Mouse (Mus musculus) embryonic facial prominence, embryonic 12.5 days (tissue): ENCODE results near the gene Foxred2. TPM values are rescaled to one million over a fixed set of nuclear protein-coding genes. Genes with fewer than 3 reads are reported as not detected.

ENCODE experiments used
- ATAC-seq: fragments of 200-750 bp; cut with Nextera tagmentation; 2 replicates; pipeline ENCODE4 v1.8.0; 2017; ENCODE audit not compliant: insufficient number of reproducible peaks, insufficient read depth, low FRiP score, low TSS enrichment
- H3K27ac ChIP-seq: fragments of 300-500 bp; sonication (generic); 2 replicates; pipeline ENCODE4 v1.5.1; 2016; ENCODE audit warnings: mild to moderate bottlenecking
- H3K27me3 ChIP-seq: fragments of 300-500 bp; sonication (generic); 2 replicates; pipeline ENCODE4 v1.6.1; 2016; ENCODE audit warnings: mild to moderate bottlenecking, moderate library complexity
- H3K36me3 ChIP-seq: fragments of 300-500 bp; sonication (generic); 2 replicates; pipeline ENCODE4 v1.6.1; 2016; ENCODE audit warnings: mild to moderate bottlenecking
- H3K4me1 ChIP-seq: fragments of 300-500 bp; sonication (generic); 2 replicates; pipeline ENCODE4 v1.6.1; 2016
- H3K4me2 ChIP-seq: fragments of 300-500 bp; sonication (generic); replicated peaks from 2 replicates; pipeline ENCODE4 v1.6.1; 2016; ENCODE audit warnings: mild to moderate bottlenecking, moderate library complexity
- H3K4me3 ChIP-seq: fragments of 300-500 bp; sonication (generic); 2 replicates; pipeline ENCODE4 v1.5.1; 2016; ENCODE audit warnings: mild to moderate bottlenecking
- H3K9ac ChIP-seq: fragments of 300-500 bp; sonication (generic); 2 replicates; pipeline ENCODE4 v1.6.1; 2016; ENCODE audit warnings: mild to moderate bottlenecking, moderate library complexity
- H3K9me3 ChIP-seq: fragments of 300-500 bp; sonication (generic); 2 replicates; pipeline ENCODE4 v1.6.1; 2016; ENCODE audit warnings: mild to moderate bottlenecking, moderate library complexity
- WGBS: fragments of 180-500 bp; shearing (Covaris S2); methylation state at CpG from one replicate; pipeline ENCODE4 v1.1.7; 2016; 5-methylcytosine and 5-hydroxymethylcytosine counted together
- polyA plus RNA-seq: library from polyadenylated mRNA; unstranded; fragments of >200 nt; fragmentation: Nextera tagmentation; extraction: Ambion mirVana; gene quantifications from 2 replicates; pipeline ENCODE4 v1.2.1, GENCODE M21; 2016

The Foxred2 gene
- polyA plus RNA-seq, 1 experiment from 2014 or later = 8.6 TPM

DNA sequence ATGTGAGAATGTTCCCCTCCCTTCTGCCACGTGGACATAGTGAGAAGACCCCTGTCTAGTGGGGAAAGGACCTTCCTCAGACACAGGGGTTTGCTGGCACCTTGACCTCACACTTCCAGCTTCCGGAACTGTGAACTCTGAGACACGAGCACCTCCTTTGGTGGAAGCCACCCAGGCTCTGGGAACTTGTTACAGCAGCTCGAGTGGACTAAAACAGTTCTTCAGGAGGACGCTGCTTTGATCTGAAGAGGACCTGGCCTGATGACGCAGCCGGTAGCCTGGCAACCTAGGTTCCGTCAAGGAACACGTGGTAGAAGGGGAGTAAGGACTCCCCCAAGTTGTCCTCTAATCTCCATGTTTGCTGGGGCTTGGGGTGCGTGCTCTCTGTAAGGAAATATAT, 64.1 kb downstream of the Foxred2 start:
- no peak for ATAC-seq
- no peaks in the 10 kb centered on the region for H3K9me3 ChIP-seq

DNA sequence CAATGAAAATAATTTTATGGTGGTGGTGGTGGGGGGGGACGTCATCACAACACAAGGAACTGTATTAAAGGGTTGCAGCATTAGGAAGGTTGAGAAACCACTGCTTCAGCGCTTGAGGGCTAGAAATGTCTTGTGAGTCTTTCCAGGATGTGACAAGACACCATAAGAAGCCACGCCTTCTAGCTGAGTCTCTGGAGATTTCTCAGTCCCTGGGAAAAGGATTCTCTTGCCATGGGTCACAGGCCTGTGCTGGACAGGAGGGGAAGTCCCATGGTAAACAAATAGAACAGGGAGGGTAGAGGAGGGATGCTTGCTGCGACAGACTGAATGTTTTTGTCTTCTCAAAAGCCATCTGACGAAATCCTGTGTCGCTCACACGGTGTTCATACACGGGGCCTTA, 64.8 kb downstream of the Foxred2 start:
- no peak for ATAC-seq
- Histone ChIP-seq H3K9me3 (no peaks in the 10 kb centered on the region), H3K36me3 (no peaks in the 10 kb centered on the region), H3K4me3 (no peak overlapping the region), H3K9ac (no peak overlapping the region), H3K4me1 (no peaks in the 10 kb centered on the region), H3K4me2 (no peak overlapping the region), H3K27ac (no peak overlapping the region), H3K27me3 (no peaks in the 10 kb centered on the region)
- WGBS = 79% methylated on average over 8 of the region's 8 CpGs

More for the DNA sequence above, 64.1 kb downstream of the Foxred2 start:
- H3K27ac ChIP-seq = no peak overlapping the region
- no peak overlapping the region for H3K4me2 ChIP-seq
- H3K27me3 ChIP-seq = no peaks in the 10 kb centered on the region
- H3K4me1 ChIP-seq = no peaks in the 10 kb centered on the region
- no peak overlapping the region for H3K4me3 ChIP-seq
- WGBS = 88% methylated on average over 10 of the region's 10 CpGs
- H3K36me3 ChIP-seq = no peaks in the 10 kb centered on the region
- no peak overlapping the region for H3K9ac ChIP-seq

Other genes starting within 250 kb of the Foxred2 start
- not detected in 2 replicates for gene Apol9b, start 227.7 kb downstream of the Foxred2 start, polyA plus RNA-seq
- gene Apol8, start 199.7 kb downstream of the Foxred2 start, polyA plus RNA-seq = 0.24 and 0.83 TPM in 2 replicates
- gene Myh9, start 114.5 kb downstream of the Foxred2 start, polyA plus RNA-seq = 37.3 and 37.9 TPM in 2 replicates
- 220 and 236 TPM in 2 replicates for gene Txn2, start 27.7 kb downstream of the Foxred2 start, polyA plus RNA-seq
- gene Eif3d, start 14.1 kb upstream of the Foxred2 start, polyA plus RNA-seq = 216 and 221 TPM in 2 replicates
- gene Cacng2, start 163.3 kb upstream of the Foxred2 start, polyA plus RNA-seq = 0.03 and 0.13 TPM in 2 replicates
- 90.0 and 90.5 TPM in 2 replicates for gene Ift27, start 217.4 kb upstream of the Foxred2 start, polyA plus RNA-seq
- gene Pvalb, start 249.7 kb upstream of the Foxred2 start, polyA plus RNA-seq = 0.46 and 0.48 TPM in 2 replicates